Mouse (Mus musculus) frontal cortex, postnatal 36 days (tissue): ENCODE results near the gene Pdzd2.
A peak's percentile ranks its signal among the peaks of the same experiment; 100 is the strongest.

ENCODE experiments used
- DNase-seq, 2 experiments: peaks; one replicate each; pipeline ENCODE4 v3.0.0; 2022; ENCODE audit warnings: low spot score in 2 of 2

The Pdzd2 gene

DNA sequence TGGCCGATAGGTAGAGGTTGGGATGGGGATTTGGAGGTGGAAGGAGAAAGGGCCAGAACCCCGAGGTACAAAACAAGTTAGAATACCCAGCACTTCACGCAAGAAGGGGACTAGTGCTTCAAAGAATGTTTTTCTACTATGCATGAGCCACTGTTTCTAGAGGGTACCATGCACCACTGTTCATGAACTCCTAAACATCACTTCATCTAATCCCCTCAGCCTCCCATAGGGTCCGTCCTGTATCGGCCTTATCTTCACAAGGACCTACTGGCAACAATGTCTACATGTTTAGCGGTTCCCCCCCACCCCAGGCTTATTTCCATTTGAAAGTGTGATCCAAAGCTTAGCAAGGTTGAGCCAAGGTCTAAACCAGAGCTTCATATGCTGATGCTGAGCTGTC lies 162.0 kb downstream of the Pdzd2 start:
- DNase-seq, result no peak

DNA sequence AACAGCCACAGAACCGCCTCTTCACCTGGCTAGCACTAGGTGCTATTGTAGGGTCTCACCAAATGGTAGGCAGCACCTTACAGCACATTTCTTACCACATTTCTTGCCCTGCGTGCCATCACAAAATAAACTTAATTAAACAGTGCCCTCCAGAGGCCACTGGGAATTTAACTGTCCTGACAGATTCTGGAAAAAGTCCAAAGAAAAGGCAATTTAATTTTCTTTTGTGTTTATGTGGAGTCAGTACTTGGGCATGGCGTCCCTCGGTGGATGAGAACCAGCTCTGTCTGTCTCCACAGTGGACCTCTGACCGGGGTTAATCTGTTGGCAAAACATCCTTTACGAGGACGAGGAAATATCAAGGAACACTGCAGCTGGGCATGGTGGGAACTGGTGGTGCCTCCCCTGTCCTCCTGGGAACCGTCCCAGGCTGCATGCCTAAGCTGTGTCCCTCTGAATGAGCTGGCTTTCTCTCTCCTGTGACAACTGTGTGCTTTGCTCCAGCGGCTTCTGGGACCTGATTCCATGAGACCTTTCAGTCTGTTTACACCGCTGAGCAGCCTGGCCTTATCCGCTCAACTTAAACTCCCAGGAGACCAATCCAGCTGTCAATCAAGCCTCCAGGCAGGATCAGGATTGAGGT lies 162.5 kb downstream of the Pdzd2 start:
- peak in 1 of 2 experiments; percentile 59 for DNase-seq

DNA sequence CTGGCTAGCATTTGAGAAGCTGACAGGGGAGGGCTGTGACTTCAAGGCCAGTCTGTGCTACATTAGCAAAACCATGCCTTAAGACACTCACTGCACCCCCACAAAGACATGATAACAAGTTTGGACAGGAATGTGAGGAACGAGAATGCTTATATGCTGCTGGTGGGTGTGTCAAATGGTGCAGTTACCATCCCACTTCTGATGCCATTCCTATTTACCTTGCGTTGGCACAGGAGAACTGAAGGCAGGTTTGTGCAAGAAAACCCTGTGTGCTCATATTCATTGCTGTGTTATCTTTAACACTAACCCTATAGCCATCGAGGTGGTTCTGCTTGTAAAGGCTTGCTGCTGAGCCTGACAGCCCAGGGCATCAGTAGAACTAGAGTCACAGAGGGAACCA lies 166.1 kb downstream of the Pdzd2 start:
- no peak for DNase-seq

DNA sequence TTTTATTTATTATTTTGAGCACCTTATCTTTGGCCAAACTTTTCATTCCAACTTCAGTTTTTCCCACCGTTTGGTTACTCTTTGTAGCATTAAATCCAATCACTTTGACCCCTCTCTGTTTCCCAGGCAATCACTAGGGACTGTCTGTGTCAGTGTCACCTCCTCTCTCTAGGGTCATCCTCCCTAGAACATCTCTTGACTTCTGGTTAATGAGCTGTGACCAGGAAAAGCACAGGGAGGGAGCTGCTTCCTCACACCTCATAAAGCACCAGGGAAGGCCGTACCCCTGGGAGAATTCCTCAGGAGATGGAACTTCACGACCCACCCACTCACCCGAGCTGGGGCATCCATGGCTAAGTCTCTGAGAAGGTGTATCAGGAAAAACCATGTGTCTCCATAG lies 168.6 kb downstream of the Pdzd2 start:
- no peak for DNase-seq

DNA sequence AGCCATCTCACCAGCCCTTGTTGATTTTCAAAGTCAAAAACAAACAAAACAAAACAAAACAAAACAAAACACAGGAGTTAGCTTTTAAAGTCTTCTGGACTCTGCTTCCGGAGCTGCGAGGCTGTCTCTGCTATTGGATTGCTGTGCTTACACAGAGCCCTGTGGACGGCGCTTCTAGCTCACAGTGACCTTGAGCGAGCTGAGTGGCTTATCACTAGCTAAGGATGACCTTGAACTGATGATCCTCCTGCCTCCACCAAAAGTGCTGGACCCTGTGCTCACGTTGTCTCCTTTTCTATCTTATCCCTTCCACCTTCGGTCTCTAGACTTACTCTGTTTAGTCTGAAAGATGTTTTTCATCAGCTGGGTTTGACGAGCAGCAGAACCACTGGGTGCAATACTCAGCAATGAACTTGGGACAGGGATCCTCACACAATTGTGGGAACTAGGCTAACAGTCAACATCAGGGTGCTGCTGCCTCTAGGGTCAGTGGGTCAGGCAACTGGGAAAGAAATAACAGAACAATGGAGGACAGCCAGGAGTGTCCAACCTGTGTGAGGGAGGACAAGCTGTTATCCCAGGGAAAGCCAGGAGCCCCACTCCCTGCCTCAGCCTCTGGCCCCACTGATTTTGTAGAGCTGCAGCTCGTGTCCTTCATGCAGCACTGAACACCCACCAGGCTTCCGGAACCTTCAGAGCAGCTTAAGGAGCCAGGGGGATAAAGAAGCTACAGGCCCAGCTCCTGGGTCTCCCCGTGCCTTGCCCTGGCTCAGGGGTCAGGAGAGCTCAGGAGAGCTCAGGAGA lies 172.9 kb downstream of the Pdzd2 start:
- no peak for DNase-seq

DNA sequence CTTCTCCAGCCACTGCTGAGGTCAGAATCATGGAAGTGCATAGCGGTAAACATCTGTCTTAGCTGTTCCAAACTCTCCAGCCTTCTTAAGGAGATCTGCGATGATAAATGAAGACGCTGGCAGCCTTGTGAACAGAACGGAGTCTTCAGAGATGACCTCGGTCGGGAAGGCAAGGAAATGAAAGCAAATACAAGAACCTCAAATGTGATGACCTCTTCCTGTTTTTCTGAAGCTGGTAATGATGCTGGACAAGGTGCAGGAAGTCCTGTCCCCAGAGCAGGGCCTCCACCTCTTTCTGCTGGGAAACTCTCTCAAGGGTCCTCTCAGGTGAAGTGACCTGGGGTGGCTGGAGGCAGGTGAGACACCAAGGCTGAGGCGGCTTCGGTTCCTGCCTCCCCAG lies 174.4 kb downstream of the Pdzd2 start:
- DNase-seq, result no peak

DNA sequence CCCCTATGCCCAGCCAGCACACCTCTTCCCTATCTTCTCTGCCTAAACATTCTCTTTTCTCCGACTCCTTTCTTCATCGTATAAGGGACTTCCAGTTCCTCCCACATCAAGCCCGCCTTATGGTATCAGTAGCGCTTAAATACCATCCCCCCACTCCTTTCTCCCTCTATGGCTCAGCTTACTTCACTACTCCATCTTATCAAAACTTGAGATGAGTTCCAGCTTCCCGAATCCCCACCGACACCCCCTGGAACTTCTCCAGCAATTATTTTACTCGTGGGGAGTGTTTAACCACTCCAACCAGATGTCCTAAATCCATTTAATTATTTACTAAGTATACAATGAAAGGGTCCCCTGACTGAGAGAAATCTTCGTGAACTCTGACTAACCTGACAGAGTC lies 179.2 kb downstream of the Pdzd2 start:
- no peak for DNase-seq

DNA sequence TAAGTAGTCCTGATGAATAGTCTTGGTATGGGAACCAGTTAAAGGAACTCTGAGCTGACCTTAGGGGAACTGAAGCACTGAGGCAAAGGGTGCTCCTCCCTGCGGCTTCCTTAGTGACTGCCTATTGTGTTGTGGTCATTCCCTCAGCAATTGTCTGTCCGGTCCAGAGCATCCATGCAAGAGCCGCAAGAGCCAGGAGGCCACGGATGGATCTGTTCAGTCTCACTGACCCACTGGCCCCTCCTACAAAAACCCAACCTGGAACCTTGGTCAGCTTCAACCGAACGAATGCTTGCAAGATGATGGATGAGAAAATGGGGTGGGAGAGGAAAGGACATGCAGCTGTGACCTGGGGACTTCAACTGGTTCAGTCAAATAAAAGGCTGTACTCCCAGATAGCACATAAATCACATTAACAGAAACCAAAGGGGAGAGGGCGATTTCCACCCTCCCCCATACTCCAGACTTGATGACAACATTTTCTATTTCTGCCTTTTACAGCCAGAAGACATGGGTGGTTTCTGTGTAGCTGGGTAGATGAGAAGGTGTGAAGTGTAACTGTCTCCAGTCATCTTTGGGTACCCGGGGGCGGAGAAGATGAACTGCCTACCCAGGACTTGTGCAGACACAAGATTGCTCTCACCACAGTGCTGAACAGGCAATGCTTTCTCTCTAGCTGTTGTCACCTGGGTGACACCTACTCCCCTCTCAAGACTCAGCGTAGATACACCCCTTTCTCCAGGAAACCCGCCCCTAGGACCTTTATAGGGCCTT lies 181.9 kb downstream of the Pdzd2 start:
- peak; percentile 56 to 64 for DNase-seq

DNA sequence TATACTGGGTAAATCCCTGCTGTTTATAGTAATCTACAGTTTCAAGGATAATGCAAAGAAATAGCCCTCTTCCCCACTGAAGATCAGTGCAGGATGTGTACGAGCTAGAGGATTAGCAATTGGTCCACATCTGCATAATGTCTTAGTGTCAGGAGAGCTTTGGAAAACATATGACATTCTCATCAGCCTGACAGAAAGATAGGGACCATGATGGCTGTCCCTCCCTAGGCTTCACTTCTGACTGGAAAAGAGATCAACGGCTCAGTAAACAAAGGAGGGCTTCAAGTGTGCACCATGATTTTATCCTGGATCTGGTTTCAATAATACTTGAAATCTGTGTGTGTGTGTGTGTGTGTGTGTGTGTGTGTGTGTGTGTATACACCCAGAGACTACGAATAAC lies 186.5 kb downstream of the Pdzd2 start:
- DNase-seq, result no peak

DNA sequence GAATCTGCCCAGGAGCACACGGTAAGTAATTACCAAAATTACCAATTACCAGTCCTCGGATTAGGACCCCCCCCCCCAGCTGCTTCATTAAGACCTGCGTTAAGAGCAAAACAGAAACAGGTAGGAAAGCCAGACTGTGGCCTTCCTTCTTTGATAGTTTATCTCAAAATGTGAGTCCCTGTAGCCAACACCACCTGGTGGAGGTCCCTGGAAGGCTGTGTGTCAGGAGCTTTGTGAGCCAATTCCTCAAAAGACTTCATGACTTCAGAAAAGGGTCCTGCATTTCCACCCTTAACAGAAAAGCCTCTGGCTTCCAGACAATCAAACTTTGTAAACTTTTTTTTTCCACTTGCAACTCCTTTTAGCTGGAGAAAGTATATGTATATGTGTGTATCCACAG lies 188.8 kb downstream of the Pdzd2 start:
- DNase-seq, result no peak

DNA sequence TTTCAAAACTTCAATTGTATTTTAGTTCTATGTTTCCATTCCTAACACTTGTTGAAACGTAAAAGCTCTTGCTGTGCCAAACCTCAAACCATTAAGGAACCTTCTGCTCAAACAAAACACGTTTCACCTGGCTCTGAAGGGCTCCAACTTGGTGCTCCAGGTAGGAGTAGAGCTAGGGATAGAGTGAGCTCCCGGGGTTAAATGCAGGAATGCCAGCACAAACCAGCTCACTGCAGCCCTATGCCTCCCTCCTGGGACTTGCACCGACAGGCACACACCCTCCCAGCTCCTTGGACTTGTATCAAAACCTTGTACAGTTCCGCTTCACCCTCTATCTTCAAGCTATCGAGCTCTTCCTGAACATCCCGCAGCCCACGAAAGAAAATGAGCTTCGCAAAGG lies 189.3 kb downstream of the Pdzd2 start:
- DNase-seq, result no peak

DNA sequence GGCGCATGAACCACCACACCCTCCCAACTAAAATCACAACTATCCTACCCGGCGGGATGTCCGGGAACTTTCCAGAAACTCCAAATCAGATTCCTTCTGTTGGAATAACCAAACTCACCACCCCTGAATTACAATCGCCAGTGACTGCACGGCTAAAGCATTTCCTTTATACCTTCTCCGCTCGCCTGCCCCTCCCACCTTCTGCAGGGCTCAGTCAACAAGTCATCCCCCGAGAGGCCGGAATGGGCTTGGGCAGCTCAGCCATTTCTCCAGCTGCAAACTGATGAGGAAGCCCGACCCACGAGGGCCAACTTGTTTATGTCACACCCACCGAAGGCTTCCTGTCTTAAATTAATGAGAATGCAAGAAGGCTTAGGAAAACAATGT lies 189.8 kb downstream of the Pdzd2 start:
- DNase-seq, result no peak

DNA sequence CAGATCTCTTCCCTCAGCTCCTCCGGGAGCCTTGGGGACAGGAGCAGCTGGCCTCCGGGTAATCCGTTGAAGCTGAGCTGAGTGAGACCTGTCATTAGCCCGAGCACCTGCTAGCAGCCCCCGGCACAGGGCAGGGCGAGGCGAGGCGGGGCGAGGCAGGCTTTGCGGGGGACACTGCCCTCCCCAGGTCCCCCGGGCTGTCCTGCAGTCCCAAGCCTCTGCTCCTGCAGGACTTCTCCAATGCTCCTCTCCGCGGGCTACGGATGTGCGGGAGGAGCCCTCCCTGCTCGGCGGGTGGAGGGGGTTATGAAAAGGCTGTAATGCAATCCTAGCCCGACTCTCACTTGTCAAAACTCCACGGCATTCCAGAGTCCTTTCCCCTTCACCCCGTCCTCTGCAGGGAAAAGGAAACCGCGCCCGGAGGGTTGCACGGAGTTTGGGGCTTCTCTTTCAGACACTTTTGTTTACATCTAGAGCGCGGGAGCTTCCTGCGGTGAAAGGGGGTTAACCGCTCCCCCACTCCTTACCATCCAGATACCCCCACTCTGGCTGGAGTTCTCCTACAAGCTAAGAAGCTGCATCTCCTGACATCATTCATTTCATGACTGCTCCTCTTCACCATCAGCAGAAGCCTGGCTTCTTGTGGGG lies 190.3 kb downstream of the Pdzd2 start:
- no peak for DNase-seq

DNA sequence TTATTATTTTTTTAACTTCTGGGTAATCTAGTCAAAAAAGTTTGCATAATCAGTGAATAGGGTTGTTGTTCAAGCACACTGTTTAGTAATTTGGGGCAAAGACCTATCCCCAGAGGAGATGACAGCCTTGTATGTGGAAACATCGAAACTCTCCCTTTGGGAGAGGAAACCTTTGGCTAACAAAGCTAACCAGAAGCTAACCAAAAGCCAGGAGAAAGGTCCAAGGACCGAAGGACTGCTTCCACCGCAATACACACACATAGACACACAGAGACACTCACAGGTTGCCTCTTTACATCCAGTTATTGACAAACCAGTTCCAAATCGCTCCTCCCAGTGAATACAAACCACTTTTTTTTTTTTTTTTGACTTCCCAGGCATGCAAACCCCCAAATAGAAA lies 191.0 kb downstream of the Pdzd2 start:
- DNase-seq, result no peak

DNA sequence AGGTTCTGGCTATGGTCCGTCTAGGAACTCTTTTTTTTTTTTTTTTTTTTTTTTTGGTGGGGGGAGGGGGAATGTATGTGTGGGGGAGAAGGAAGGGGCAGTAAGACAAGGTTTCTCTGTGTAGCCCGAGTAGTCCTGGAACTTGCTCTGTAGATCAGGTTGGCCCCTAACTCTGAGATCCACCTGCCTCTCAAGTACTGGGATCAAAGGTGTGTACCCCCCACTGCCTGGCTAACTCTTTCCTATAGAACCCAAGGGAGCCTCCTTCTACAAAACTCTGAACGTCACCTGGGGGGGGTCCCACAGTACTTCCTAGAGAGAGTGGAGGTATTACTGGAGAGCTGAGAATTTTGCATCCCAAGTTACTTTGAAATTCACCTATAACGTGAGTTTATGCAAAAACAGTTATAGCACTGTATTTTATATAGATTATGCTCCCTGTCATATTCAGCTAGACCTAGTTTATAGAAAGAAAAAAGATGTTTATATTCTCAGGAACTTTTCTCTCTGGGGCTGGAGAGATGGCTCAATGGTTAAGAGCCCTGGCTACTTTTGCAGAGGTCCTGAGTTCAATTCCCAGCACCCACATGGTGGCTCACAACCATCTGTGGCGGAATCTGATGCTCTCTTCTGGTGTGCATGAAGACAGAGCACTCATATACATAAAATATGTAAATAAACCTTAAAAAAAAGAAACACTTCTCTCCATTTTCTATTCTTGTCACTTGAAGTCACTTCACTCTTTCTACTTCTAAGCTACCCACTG lies 191.9 kb downstream of the Pdzd2 start:
- DNase-seq, result no peak

DNA sequence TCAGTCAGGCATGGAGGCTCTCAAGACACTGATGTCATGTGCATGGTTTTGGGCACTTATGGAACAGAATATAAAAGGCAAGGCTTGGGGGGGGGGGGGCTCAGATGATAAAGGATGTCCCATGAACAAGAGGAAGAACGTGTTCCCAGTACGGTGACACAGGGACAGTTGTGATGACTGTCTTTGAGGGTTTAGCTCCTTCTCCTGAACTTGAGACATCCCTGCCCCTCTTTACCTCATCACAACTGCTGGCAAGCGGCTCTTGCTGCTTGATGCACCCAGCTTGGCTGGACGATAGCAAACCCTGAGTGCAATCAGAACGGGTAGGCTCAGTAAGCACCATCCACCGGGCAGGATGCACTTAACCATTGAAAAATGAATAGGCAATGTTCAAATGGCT lies 192.9 kb downstream of the Pdzd2 start:
- no peak for DNase-seq

DNA sequence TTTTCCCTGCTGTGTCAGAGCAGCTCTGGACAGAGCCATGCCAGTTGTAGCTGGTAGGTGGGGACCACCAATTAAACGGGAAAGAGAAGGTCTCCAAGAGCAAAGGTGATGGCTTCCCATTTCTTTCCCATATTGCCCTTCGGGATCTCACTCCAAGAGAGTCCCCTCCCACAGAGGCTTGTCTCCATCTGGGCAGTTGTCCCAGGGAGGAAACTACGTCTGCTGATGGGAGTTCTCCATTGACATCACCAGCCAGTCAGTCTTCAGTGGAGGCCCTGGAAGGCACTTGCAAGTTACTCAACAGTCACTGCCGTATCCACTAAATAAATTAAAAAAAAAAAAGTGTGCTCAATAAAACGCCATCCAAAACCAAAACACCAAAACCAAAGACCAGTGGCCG lies 194.1 kb downstream of the Pdzd2 start:
- DNase-seq, result no peak

DNA sequence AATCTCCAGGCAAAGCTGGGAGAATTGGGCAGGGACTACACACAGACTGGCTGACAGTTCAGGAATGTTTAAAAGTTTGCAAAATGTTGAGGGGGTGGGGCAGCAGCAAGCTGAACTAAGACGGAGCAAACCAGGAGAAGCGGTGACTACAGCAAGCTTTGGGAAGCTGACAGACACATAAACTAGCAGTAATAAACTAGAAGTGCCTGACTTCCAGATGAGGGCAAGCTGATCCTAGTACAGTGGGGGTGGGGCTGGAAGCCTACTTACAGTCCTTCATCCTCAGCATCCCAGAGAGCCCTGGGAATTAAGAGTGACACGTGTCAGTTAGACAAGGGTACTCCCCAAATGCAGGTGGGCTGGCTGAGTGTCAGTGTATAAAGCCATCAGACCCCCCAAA lies 194.5 kb downstream of the Pdzd2 start:
- no peak for DNase-seq

DNA sequence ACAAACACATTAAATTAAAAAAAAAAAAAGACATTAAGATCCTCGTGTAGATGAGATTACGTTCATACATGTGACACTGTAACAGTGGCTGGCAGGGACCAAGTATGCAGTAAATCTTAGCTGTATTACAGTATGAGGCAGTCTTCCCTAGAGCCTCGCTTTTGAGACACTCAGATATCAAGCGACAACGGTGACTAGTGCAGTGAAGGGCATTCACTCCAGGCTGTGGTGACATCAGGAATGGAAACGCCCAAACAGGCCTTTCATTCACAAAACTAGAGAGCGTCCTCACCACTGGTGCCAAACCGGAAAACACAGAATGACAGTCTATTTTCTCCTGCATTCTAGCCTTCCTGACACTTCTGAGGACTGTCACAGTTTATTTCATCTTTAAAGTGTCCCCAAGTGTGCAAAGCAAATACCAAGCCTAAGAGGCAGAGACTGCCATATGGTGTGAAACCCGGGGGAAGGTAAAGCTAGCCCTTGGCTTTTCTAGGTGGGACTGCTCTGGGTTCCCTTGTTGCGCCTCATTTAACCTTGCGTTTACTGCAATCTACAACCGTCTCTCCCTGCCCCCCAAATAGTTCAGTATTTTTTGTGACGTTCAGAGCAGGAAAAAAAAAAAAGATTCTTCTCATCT lies 195.9 kb downstream of the Pdzd2 start:
- DNase-seq, result no peak

DNA sequence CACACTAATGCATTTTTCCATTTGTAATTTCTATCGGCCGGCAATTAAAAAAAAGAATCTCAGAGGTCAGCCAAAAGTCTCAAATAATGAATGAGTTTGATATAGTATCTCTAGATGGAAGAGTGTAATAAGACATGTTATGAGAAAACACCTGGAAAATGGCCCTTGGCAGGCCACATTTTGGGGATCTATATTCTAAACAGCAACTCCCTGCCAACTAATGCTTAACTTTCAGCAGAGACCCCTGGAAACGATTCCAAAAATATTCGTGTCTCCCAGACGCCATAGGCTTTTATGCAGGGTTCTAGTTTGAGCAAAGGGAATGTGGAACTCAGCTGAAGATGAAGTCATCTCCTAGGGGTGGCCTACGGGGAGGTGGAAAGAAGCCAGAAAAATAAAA lies 197.4 kb downstream of the Pdzd2 start:
- no peak for DNase-seq

DNA sequence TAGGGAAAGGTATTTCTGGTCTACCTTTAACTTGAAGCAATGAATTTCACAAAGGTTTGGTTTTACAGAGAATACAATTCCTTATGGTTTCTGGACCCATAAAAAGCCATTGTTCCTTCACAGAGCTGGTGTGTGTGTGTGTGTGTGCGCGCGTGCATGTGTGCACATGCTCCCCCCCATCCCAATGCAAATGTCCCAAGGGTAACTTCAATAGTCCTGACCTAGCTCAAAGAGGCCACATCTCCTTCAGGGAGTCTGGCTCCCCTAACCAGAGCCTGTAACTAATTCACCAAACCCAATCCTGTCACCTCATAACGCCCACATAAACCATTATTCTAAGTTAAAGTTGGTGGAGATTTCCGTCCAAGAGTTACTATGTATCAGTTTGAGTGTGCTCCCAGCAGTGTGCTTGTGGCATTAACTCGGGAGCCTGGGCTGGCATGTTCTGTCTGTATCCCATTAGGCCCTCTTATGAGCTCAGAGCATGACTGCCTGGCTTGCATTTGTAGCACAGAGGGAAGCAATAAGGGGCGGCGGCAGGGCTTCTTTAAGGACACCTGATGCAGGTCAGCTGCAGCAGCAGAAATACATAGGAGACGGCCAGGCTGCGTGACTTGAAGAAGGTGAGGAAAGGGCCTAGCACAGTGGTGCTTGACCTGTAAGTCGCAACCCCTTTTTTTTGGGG lies 200.0 kb downstream of the Pdzd2 start:
- no peak for DNase-seq
